Mouse (Mus musculus) E14TG2a.4 (cell line): Measurements from ENCODE around the gene Sh3d21.

Experiments
- CTCF ChIP-seq: conservative IDR thresholded peaks from 2 replicates; pipeline ENCODE4 v1.5.1; 2014; ENCODE audit warnings: low read length
- NANOG ChIP-seq: IDR thresholded peaks from 2 replicates; pipeline ENCODE4 v1.6.1; 2014; ENCODE audit warnings: borderline replicate concordance, low read length, mixed read lengths

GRCm38 (mm10) chr4:126166084-126166483 is 2.8 kb upstream of the Sh3d21 start:
- TF ChIP-seq CTCF: no peak
- TF ChIP-seq NANOG: no peak
